Mouse (Mus musculus) heart, embryonic 16.5 days (tissue): Measurements from ENCODE around the gene Olfr222. TPM values are rescaled to one million over a fixed set of nuclear protein-coding genes. Genes with fewer than 3 reads are reported as not detected.

ENCODE experiments used
- ATAC-seq: fragments of 200-750 bp; cut with Nextera tagmentation; replicated peaks from 2 replicates; pipeline ENCODE4 v1.8.0; 2017; ENCODE audit warnings: moderate number of reproducible peaks; ENCODE audit not compliant: insufficient read depth, low FRiP score; ENCODE audit errors: extremely low read depth
- H3K27ac ChIP-seq: fragments of 300-500 bp; sonication (generic); 2 replicates; pipeline ENCODE4 v1.5.1; 2014; ENCODE audit warnings: mild to moderate bottlenecking, low read length, control low read depth, moderate library complexity
- H3K27me3 ChIP-seq: fragments of 300-500 bp; sonication (generic); 2 replicates; pipeline ENCODE4 v1.6.1; 2014; ENCODE audit warnings: low read length, mixed read lengths; ENCODE audit not compliant: control insufficient read depth, insufficient read depth
- H3K36me3 ChIP-seq: fragments of 300-500 bp; sonication (generic); 2 replicates; pipeline ENCODE4 v1.6.1; 2014; ENCODE audit not compliant: control insufficient read depth, insufficient read depth
- H3K4me1 ChIP-seq: fragments of 300-500 bp; sonication (generic); 2 replicates; pipeline ENCODE4 v1.6.1; 2014; ENCODE audit warnings: low read length, mixed read lengths; ENCODE audit not compliant: control insufficient read depth, insufficient read depth
- H3K4me2 ChIP-seq: fragments of 300-500 bp; sonication (generic); 2 replicates; pipeline ENCODE4 v1.6.1; 2014; ENCODE audit warnings: low read depth, mild to moderate bottlenecking, control low read depth, low read length
- H3K4me3 ChIP-seq: fragments of 300-500 bp; sonication (generic); 2 replicates; pipeline ENCODE4 v1.5.1; 2014; ENCODE audit warnings: mild to moderate bottlenecking, control low read depth, low read length
- H3K9ac ChIP-seq: fragments of 300-500 bp; sonication (generic); 2 replicates; pipeline ENCODE4 v1.6.1; 2014; ENCODE audit warnings: low read length, control low read depth
- H3K9me3 ChIP-seq: fragments of 300-500 bp; sonication (generic); replicated peaks from 2 replicates; pipeline ENCODE4 v1.6.1; 2016; ENCODE audit warnings: low read length; ENCODE audit not compliant: control insufficient read depth
- WGBS: fragments of 180-500 bp; shearing (Covaris S2); extraction: QIAGEN DNeasy Blood & Tissue Kit; methylation state at CpG from one replicate; pipeline ENCODE4 v1.1.7; 2014; 5-methylcytosine and 5-hydroxymethylcytosine counted together
- polyA plus RNA-seq: library from polyadenylated mRNA; unstranded; fragments of >200 nt; fragmentation: Nextera tagmentation; extraction: Ambion mirVana; gene quantifications from 2 replicates; pipeline ENCODE4 v1.2.1, GENCODE M21; 2015

Olfr222 gene
- polyA plus RNA-seq, 1 experiment from 2014 or later = not detected

DNA sequence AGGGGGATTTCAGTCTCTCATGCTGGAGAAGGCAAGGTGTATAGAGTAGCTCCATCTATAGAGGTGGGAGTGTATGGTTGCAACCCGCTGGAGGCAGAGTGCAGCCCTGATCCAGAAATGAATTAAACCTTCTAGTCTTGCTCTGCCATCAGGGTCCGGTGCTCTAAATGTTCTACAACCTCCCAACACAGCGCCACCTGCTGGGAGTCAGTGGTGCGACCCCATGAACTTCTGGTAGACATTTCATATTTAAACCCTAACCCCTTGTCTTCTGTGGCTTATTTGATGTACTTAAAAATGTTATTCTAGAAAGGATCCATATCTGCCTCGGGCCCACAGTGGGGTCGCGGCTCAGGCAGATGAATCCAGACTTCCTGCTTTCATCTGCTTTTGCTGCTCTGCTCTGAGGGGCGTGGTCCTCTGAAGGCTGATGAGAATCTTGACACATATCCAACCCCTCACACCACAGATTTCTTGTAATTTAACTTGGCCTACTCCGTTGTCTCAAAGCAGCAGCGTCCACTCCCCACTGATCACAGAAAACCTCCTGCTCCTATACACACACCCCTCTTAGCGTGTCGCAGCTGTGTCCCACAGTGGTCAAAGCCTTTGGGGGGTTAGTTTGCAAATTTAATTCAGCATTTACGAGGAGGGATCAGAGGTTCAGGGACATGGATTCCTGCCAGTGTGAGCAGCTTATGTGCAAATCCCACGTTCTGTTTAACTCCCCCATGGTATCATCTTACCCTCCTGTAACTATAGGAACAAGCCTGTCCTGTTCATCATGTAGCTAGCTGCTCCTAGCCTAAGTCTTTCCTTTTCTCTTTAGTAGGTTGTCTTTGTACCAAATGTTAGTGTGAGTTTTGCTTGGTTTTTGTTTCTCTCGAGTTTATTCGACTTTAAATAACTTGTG is 38.6 kb downstream of the Olfr222 start:
- ATAC-seq = no peak
- H3K9me3 ChIP-seq = peaks cover 2% of the 10 kb centered on the region; the same call in 1 of the 2 replicates
- H3K4me3 ChIP-seq = no peak overlapping the region
- whole genome bisulfite sequencing = 65% methylated on average over 16 of the region's 16 CpGs
- H3K36me3 ChIP-seq = no peaks in the 10 kb centered on the region
- H3K4me2 ChIP-seq = no peak overlapping the region
- H3K9ac ChIP-seq = no peak overlapping the region
- no peaks in the 10 kb centered on the region for H3K27me3 ChIP-seq
- no peak overlapping the region for H3K27ac ChIP-seq
- no peaks in the 10 kb centered on the region; the same call in 1 of the 2 replicates for H3K4me1 ChIP-seq

DNA sequence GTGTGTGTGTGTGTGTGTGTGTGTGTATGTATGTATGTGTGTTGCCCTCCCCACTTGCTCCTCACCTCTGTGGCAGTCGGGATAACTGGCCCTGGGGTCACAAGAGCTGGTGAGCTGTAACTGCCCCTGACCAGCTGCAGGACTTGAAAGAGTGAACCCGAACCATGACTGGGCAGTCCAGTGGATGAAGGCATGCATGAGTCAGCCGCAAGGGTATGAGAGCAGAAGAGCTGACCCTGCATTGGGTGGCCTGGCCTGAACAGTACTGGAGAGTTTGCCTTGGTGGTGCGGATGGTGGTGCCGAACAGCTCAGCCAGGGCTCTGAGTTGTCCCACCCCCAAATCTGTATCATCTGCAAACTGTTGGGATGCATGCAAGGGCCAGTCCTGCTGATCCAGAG is 44.5 kb downstream of the Olfr222 start:
- no peak overlapping the region for H3K9ac ChIP-seq
- no peaks in the 10 kb centered on the region for H3K27me3 ChIP-seq
- no peak overlapping the region for H3K4me3 ChIP-seq
- ATAC-seq = no peak
- H3K4me2 ChIP-seq = no peak overlapping the region
- H3K4me1 ChIP-seq = no peaks in the 10 kb centered on the region; the same call in 1 of the 2 replicates
- no peak overlapping the region for H3K27ac ChIP-seq
- 69% methylated on average over 5 of the region's 5 CpGs for WGBS
- no peaks in the 10 kb centered on the region for H3K36me3 ChIP-seq
- H3K9me3 ChIP-seq = no peaks in the 10 kb centered on the region

DNA sequence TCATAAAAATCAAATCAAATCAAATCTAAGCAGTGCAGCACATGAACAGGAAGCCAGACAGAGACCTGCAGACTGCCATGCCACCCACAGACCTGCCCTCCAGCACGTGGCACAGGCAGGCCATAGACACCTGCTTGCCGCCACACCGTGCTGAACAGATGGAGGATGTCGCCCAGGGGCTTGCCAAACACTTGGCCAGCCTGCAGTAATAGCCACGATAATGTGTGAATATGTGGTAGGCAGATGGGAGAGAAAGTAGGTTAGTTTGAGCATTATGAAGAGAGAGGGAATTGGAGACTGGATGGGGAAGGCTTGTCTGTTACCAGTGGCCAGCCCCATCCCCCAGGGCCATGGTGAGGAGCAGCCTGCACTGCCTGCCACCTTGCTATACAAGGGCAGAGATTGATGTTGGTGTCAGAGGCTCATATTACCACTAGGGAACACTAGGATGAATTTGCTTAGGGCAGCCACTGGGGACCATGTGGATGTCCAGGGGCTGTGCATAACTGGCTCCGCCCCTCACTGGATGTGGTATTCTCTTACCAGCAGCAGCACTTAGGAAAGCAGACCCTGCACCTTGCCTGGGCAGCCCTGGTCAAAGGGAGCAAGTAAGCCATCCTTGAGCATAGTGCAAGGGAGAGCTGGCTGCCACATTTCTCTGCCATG is 45.0 kb downstream of the Olfr222 start:
- Histone ChIP-seq H3K4me1 (no peaks in the 10 kb centered on the region; the same call in 1 of the 2 replicates), H3K4me3 (no peak overlapping the region), H3K4me2 (no peak overlapping the region), H3K36me3 (no peaks in the 10 kb centered on the region), H3K9ac (no peak overlapping the region), H3K27me3 (no peaks in the 10 kb centered on the region), H3K9me3 (no peaks in the 10 kb centered on the region), H3K27ac (no peak overlapping the region)
- WGBS = 71% methylated on average over 6 of the region's 6 CpGs
- no peak for ATAC-seq

GRCm38 (mm10) chr11:59530221-59530620 is 45.8 kb downstream of the Olfr222 start:
- Histone ChIP-seq H3K27me3 (no peaks in the 10 kb centered on the region), H3K9me3 (no peaks in the 10 kb centered on the region), H3K9ac (no peak overlapping the region), H3K27ac (no peak overlapping the region), H3K4me3 (no peak overlapping the region), H3K4me1 (no peaks in the 10 kb centered on the region; the same call in 1 of the 2 replicates), H3K4me2 (no peak overlapping the region), H3K36me3 (no peaks in the 10 kb centered on the region)
- no peak for ATAC-seq
- WGBS = 67% methylated on average over 5 of the region's 5 CpGs

- Histone ChIP-seq H3K4me1 (no peaks in the 10 kb centered on the region), H3K4me2 (no peak within 1 kb of the TSS), H3K9ac (no peak within 1 kb of the TSS), H3K36me3 (no peaks in the 10 kb centered on the region), H3K4me3 (no peak within 1 kb of the TSS), H3K27me3 (no peaks in the 10 kb centered on the region), H3K9me3 (peaks cover 4% of the 10 kb centered on the region; the same call in 1 of the 2 replicates), H3K27ac (no peak within 1 kb of the TSS)
- ATAC-seq = no peak
- 42% methylated on average over 8 of the region's 8 CpGs for WGBS
Measured at GRCm38 (mm10) chr11:59526472-59527080, 49.5 kb downstream of the Olfr222 start, which contains the start of gene Zkscan17. Zkscan17 (minus strand) TSS chr11:59526751.

DNA sequence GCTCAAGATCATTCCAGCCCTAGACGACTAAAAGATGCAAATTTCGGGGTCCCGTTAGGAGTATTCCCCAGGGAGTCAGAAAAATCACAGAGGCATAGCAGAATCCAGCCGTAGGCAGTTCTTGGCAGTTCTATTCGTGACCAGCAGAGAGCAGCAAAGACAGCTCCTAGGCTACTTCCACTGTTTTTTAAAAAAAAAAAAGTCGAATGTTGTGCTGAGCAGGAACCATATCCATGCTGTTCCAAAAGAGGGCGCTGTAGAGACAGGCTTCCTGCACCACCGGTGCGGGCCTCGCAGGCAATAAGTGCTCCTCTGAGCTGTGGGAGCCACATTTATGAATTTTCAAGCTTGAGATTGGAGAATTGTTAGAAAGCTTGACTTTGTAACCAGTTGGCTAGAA is 50.8 kb downstream of the Olfr222 start:
- no peak overlapping the region for H3K9ac ChIP-seq
- WGBS = 9% methylated on average over 10 of the region's 10 CpGs
- H3K27ac ChIP-seq = no peak overlapping the region
- no peaks in the 10 kb centered on the region for H3K27me3 ChIP-seq
- H3K4me3 ChIP-seq = no peak overlapping the region
- no peak overlapping the region for H3K4me2 ChIP-seq
- peaks cover 4% of the 10 kb centered on the region; the same call in 1 of the 2 replicates for H3K9me3 ChIP-seq
- H3K36me3 ChIP-seq = no peaks in the 10 kb centered on the region
- H3K4me1 ChIP-seq = no peaks in the 10 kb centered on the region
- ATAC-seq = no peak

DNA sequence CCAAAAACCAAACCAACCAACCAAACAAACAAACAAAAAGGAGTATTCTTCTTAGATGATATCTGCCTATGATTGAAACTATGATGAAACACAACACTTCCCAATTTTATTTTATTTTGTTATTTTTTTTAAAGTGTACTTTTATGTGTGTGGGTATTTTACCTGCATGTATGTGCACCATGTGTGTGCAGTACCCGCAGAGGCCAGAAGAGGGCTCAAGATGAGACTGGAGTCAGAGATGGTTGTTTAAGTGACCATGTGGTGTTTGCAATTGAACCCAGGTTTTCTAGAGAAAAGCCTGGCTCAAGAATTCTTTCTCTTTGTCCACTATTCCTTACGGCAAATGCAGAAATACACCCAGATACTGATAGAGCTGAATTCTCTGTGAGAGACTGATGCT is 51.9 kb downstream of the Olfr222 start:
- 93% methylated on average over 2 of the region's 2 CpGs for WGBS
- Histone ChIP-seq H3K9ac (no peak overlapping the region), H3K4me1 (no peaks in the 10 kb centered on the region; the same call in 1 of the 2 replicates), H3K27ac (no peak overlapping the region), H3K4me3 (no peak overlapping the region), H3K4me2 (no peak overlapping the region), H3K9me3 (peaks cover 4% of the 10 kb centered on the region; the same call in 1 of the 2 replicates), H3K36me3 (no peaks in the 10 kb centered on the region), H3K27me3 (no peaks in the 10 kb centered on the region)
- no peak for ATAC-seq
